Mouse (Mus musculus): ENCODE measurements around the gene Pcp4.
A peak's percentile ranks its signal among the peaks of the same experiment; 100 is the strongest.
"Not testable (repeated sequence)": the region's sequence is repeated elsewhere in the genome, so short reads cannot be mapped to it uniquely, and the experiment has no call there.

The Pcp4 gene

GRCm38 (mm10) chr16:96467445-96467844, at the start of gene Pcp4:
Gene Pcp4, plus strand, starts transcription at chr16:96467606.
- DNase-seq (ENCODE audit: low spot score in 2 of 2) = peak; percentile 18 to 67

DNA sequence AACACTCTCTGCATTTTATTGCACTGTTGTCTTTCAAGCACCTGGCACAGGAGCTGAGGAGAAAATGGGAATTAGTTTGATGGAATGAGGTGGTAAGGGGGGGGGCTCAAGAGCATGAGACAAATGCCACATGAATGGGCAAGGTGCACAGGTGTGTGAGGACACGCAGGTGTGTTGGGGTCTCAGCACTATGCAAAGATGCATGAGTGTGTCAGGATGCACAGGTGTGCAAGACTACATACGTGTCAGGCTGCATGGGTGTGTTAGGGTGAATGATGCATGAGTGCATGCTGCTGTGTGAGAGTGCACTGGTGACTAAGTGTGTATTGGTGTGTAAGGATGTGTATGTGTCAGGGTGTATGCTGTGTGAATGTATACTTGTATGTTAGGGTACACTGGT, 42.4 kb upstream of the Pcp4 start:
- no peak for DNase-seq (ENCODE audit: low spot score in 2 of 2)

DNA sequence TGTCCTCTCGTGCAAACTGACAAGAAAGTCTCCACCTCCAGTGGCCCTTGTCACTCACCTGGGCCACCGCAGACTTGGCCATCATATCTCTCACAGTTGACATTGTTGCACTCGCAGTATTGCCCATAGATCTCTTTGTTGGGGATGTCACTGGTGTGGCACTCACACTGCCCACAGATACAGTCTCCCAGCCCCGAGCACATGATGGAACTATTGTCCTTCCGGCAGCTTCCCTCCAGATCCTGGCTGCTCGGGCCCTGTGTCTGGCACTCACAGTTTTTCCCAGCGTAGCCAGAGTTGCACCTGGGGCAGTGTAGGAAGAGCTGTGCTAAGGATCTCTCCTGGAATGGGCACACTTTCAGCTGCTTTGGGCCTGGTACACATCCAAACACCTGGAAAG, 40.7 kb upstream of the Pcp4 start:
- no peak for DNase-seq (ENCODE audit: low spot score in 2 of 2)

DNA sequence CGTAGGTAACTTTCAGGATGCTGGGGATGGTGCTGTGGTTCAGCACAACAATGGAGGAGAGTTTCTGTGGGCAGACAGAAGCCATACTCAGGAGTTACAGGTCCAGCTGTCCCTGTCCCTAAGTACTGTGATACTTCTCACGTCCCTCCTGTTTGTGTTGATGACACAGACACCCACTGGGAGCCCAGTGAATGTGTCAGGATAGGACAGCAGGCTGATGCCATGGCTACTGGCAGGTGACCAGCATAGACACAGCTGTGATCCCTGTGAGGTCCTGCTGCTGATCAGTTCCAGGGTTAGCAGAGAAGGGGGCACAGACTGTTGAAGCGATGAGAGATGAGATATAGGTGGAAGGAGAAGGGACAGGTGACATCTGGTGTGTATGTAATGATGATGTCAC, 38.4 kb upstream of the Pcp4 start:
- no peak for DNase-seq (ENCODE audit: low spot score in 2 of 2)

DNA sequence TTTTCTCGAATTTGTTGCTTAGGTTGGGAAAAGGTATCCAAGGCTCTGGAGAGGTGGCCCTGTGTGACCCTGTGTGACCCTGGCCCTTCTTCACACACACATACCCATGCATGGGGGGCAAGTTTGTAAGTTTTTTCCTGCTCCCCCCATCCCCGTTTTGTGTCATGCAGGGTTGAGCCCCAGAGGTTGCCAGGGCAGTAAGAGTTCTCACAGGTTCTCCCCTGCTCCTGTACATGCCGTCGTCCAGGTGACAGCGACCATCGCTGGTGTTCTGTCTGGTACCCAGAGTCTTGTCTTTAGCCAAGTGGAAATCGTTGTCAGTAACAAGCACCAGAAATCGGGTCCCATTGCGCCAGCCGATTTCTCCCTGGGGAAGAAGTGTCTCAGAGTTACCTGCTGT, 34.1 kb upstream of the Pcp4 start:
- no peak for DNase-seq (ENCODE audit: low spot score in 2 of 2)

GRCm38 (mm10) chr16:96434024-96434785, 33.2 kb upstream of the Pcp4 start:
- no peak for DNase-seq (ENCODE audit: low spot score in 2 of 2)

DNA sequence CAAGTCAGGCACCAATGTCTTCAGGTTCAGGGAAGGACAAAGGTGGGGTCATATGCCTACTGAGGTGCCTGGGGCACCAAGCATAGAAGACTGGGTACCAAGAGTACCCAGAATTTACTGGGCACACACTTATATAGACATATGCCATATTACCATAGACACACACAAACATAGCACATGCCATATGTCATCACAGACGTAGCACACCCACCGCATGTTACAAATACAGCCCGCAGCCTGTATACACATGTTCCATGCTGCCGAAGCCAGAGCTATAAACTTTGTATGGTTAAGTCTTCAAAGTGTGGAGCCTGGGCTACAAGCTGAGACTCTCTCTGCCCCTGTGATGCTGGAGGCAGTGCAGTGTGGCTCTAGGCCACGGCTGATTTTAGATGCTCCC, 28.5 kb upstream of the Pcp4 start:
- no peak for DNase-seq (ENCODE audit: low spot score in 2 of 2)

GRCm38 (mm10) chr16:96439682-96440081, 27.7 kb upstream of the Pcp4 start:
- DNase-seq (ENCODE audit: low spot score in 2 of 2) = no peak

GRCm38 (mm10) chr16:96440871-96441270, 26.5 kb upstream of the Pcp4 start:
- DNase-seq (ENCODE audit: low spot score in 2 of 2) = no peak

- DNase-seq (ENCODE audit: low spot score in 2 of 2) = no peak
Measured at GRCm38 (mm10) chr16:96441826-96442225, 25.6 kb upstream of the Pcp4 start.

DNA sequence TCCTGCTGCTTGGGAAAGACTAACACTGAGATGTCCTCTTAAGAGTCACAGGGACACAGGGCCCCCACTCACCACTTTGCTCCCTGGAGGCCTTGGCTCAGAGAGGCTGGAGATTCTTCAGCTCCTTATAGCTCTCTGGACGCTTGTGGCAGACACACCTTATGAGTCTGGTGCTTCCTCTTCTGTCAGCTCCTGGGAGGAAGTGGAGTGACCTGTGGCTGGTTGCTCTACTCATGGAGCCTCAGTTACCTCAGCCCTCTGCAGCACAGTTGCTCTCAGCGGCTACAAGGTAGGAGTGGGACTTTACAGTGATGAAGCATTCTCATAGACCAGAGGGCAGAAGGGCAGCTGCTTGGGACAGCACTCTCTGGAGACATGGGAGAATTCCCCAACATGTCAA, 23.9 kb upstream of the Pcp4 start, which contains the start of gene Itgb2l:
TSS of gene Itgb2l (minus strand) at position 152 of the 400 bp plus-strand sequence.
- no peak for DNase-seq (ENCODE audit: low spot score in 2 of 2)

DNA sequence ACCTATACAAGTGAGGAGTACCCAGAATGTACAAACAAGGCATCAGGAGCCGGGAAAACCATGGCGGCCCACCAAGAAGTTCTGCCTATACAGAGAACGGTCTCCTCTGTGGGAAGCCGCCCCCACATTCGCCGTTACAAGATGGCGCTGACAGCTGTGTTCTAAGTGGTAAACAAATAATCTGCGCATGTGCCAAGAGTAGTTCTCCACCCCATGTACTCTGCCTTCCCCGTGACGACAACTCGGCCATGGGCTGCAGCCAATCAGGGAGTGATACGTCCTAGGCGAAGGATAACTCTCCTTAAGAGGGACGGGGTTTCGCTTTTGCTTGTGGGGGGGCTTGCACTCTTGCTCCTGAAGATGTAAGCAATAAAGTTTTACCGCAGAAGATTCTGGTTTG, 16.5 kb upstream of the Pcp4 start:
- DNase-seq (ENCODE audit: low spot score in 2 of 2) = not testable (repeated sequence)

DNA sequence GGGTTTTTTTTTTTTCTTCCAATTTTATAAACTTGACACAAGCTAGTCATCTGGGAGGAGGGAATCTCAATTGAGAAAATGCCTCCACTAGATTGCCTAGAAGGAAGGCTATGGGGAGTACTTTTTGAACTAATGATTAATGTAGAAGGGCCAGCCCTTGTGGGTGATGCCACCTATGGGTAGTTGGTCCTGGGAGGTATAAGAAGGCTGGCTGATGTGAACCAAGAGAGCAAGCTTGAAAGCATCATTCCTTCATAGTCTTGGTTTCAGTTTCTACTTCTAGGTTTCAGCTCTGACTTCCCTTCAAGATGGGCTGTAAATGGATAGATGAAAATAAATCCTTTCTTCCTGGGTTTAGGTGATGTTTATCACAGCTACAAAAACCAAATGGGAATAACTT, 13.3 kb upstream of the Pcp4 start:
- no peak for DNase-seq (ENCODE audit: low spot score in 2 of 2)

DNA sequence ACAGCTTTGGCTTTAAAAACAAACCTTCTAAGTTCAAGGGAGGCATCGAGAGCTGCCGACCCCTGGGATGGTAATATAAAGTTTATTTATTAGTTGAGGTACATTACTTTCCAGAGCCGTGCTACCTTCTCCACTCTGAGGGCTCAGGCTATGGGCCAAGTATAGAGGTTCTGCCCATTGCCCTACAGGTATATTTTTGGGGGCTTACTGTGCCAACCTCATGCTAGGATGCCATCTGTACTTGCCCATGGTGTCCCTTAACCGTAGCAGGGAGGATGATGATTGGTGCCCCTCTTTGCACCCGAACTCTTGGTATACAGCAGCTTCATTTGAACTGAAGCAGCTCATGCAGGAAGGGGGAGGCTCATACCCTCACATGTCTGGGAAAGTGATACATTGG, 9.8 kb upstream of the Pcp4 start:
- no peak for DNase-seq (ENCODE audit: low spot score in 2 of 2)

DNA sequence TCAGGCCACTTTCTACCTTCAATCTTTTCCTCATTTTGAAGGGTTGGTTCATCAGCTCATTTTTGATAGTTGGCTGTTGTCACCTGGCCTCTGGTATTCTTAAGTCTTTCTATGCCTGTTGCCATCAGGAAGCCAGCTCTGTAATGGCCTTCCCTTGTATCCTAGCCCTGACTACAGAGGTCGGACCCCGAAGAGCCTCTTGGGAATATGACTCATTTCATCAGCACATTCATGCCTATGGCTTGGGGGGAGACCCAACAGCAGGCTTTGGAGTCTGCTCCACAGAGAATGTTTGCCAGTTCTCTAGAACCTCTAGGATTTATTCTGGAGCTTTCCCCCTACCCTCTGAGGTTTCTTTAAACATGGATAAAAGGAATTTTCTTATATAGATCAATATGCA, 8.1 kb upstream of the Pcp4 start:
- no peak for DNase-seq (ENCODE audit: low spot score in 2 of 2)

GRCm38 (mm10) chr16:96460788-96461187, 6.6 kb upstream of the Pcp4 start:
- DNase-seq (ENCODE audit: low spot score in 2 of 2) = no peak

- no peak for DNase-seq (ENCODE audit: low spot score in 2 of 2)
Measured at GRCm38 (mm10) chr16:96468011-96468410, 605 bp downstream of the Pcp4 start.

- no peak for DNase-seq (ENCODE audit: low spot score in 2 of 2)
Measured at GRCm38 (mm10) chr16:96468698-96469097, 1.3 kb downstream of the Pcp4 start.

GRCm38 (mm10) chr16:96469640-96470039, 2.2 kb downstream of the Pcp4 start:
- DNase-seq (ENCODE audit: low spot score in 2 of 2) = peak; percentile 9 to 39

- DNase-seq (ENCODE audit: low spot score in 2 of 2) = no peak
Measured at GRCm38 (mm10) chr16:96472361-96472760, 5.0 kb downstream of the Pcp4 start.

GRCm38 (mm10) chr16:96472816-96473215, 5.4 kb downstream of the Pcp4 start:
- no peak for DNase-seq (ENCODE audit: low spot score in 2 of 2)

- no peak for DNase-seq (ENCODE audit: low spot score in 2 of 2)
Measured at GRCm38 (mm10) chr16:96474185-96474584, 6.8 kb downstream of the Pcp4 start.

GRCm38 (mm10) chr16:96481791-96482190, 14.4 kb downstream of the Pcp4 start:
- DNase-seq (ENCODE audit: low spot score in 2 of 2) = no peak

Data from natural killer cell, adult 2 months (primary cell).